Mouse (Mus musculus): Measurements from ENCODE around the gene Adap2. TPM values are rescaled to one million over a fixed set of nuclear protein-coding genes. Genes with fewer than 3 reads are reported as not detected.

Gene Adap2
- total RNA-seq, 2 experiments from 2014 or later: 8.8 to 18.4 TPM

- no peak for DNase-seq
- intact Hi-C loops (cut with DNase I): no loop called here
Observed at GRCm38 (mm10) chr11:80190280-80190679, 36.4 kb downstream of the Adap2 start.

GRCm38 (mm10) chr11:80193827-80194226 is 39.9 kb downstream of the Adap2 start:
- DNase-seq: no peak
- intact Hi-C loops (cut with DNase I): no loop called here

- intact Hi-C loops (cut with DNase I): no loop called here
- DNase-seq: no peak
Observed at GRCm38 (mm10) chr11:80196351-80196750, 42.4 kb downstream of the Adap2 start.

- no peak for DNase-seq
- intact Hi-C loops (cut with DNase I): no loop called here
Observed at GRCm38 (mm10) chr11:80199316-80199715, 45.4 kb downstream of the Adap2 start.

- intact Hi-C loops (cut with DNase I): no loop called here
- no peak for DNase-seq
Observed at GRCm38 (mm10) chr11:80199773-80200172, 45.9 kb downstream of the Adap2 start.

GRCm38 (mm10) chr11:80200326-80200725 is 46.4 kb downstream of the Adap2 start:
- intact Hi-C loops (cut with DNase I): no loop called here
- no peak for DNase-seq

- intact Hi-C loops (cut with DNase I): no loop called here
- DNase-seq: no peak
Observed at GRCm38 (mm10) chr11:80202296-80202695, 48.4 kb downstream of the Adap2 start.

GRCm38 (mm10) chr11:80204037-80204436 is 50.1 kb downstream of the Adap2 start:
- no peak for DNase-seq
- intact Hi-C loops (cut with DNase I): no loop called here

- DNase-seq: no peak
- intact Hi-C loops (cut with DNase I): loop anchor here (5.0 kb wide), 1 partner anchor 118 kb away; the partner anchor contains the start of gene Atad5
Observed at GRCm38 (mm10) chr11:80204941-80205340, 51.0 kb downstream of the Adap2 start.

GRCm38 (mm10) chr11:80208465-80208859 is 54.6 kb downstream of the Adap2 start:
- DNase-seq: no peak
- intact Hi-C loops (cut with DNase I): loop anchor here (5.0 kb wide), 1 partner anchor 121 kb away; the partner anchor contains the start of gene Atad5

GRCm38 (mm10) chr11:80208860-80209800 is 55.2 kb downstream of the Adap2 start, which contains the start of gene Rhot1:
Rhot1 (plus strand) TSS chr11:80209019.
- peak; percentile 97 to 99 for DNase-seq
- intact Hi-C loops (cut with DNase I): loop anchor here (5.0 kb wide), 1 partner anchor 122 kb away; the partner anchor contains the start of gene Atad5

GRCm38 (mm10) chr11:80210321-80210720 is 56.4 kb downstream of the Adap2 start:
- DNase-seq: no peak
- intact Hi-C loops (cut with DNase I): no loop called here

GRCm38 (mm10) chr11:80212282-80212681 is 58.4 kb downstream of the Adap2 start:
- no peak for DNase-seq
- intact Hi-C loops (cut with DNase I): no loop called here

- intact Hi-C loops (cut with DNase I): no loop called here
- no peak for DNase-seq
Observed at GRCm38 (mm10) chr11:80215291-80215690, 61.4 kb downstream of the Adap2 start.

- intact Hi-C loops (cut with DNase I): no loop called here
- DNase-seq: peak; percentile 19 to 24
Observed at GRCm38 (mm10) chr11:80218657-80219293, 64.9 kb downstream of the Adap2 start.

Other genes starting within 250 kb of the Adap2 start
- gene Utp6, start 191.7 kb upstream of the Adap2 start, total RNA-seq (2021): 10 to 100 TPM; 23.4 to 27.9 TPM
- gene Suz12, start 161.0 kb upstream of the Adap2 start, total RNA-seq (2021): 10 to 100 TPM; 37.5 to 39.4 TPM
- gene Crlf3, start 73.1 kb upstream of the Adap2 start, total RNA-seq (2021): 10 to 100 TPM; 16.6 to 26.5 TPM
- gene Atad5, start 64.7 kb upstream of the Adap2 start, total RNA-seq (2021): 1 to 10 TPM; 2.8 to 4.1 TPM
- gene Tefm, start 11.9 kb upstream of the Adap2 start, total RNA-seq (2021): 10 to 100 TPM; 22.6 to 23.7 TPM
- gene Rnf135, start 29.7 kb downstream of the Adap2 start, total RNA-seq (2021): 10 to 100 TPM in 1 of 2 experiments, 1 to 10 TPM in 1; 7.7 to 10.4 TPM
- 10 to 100 TPM; 67.4 to 72.5 TPM for gene Rhot1, start 54.9 kb downstream of the Adap2 start, total RNA-seq (2021)
- 1 to 10 TPM; 2.3 to 2.5 TPM for gene Rhbdl3, start 146.8 kb downstream of the Adap2 start, total RNA-seq (2021)
- 10 to 100 TPM; 16.9 to 19.1 TPM for gene 5730455P16Rik, start 223.9 kb downstream of the Adap2 start, total RNA-seq (2021)
- 100 to 1,000 TPM in 1 of 2 experiments, 10 to 100 TPM in 1; 93.2 to 116 TPM for gene Zfp207, start 229.2 kb downstream of the Adap2 start, total RNA-seq (2021)